Mouse (Mus musculus) layer of hippocampus, adult 6 months (tissue): Measurements from ENCODE around the gene Klhl25. TPM values are rescaled to one million over a fixed set of nuclear protein-coding genes. Genes with fewer than 3 reads are reported as not detected.

Experiments
- long read RNA-seq, 2 experiments: library from polyadenylated mRNA; unstranded; transcript quantifications; one replicate each; pipeline ENCODE4 v2.0.0; 2019 to 2020
- polyA plus RNA-seq: library from polyadenylated mRNA; unstranded; fragments of <200 nt; fragmentation: Nextera tagmentation; gene quantifications from 2 replicates; pipeline ENCODE4 v1.2.3, GENCODE M21; 2021

Klhl25 gene
- 5.7 and 6.1 TPM in 2 replicates for polyA plus RNA-seq
- long read RNA-seq, experiment 1, transcript Klhl25-202 (3 exons, 3,403 nt) = major isoform, 10 of 18 reads
- long read RNA-seq, experiment 1, partial matches to known transcripts = 2 of 18 reads
- long read RNA-seq, experiment 1, other reads (novel, unspliced or antisense) = 1 of 18 reads
- long read RNA-seq, experiment 2, transcript Klhl25-202 (3 exons, 3,403 nt) = major isoform, 44 of 75 reads
- long read RNA-seq, experiment 2, transcript Klhl25-201 (3 exons, 3,385 nt) = minor isoform, 17 of 75 reads
- long read RNA-seq, experiment 2, partial matches to known transcripts = 5 of 75 reads
- long read RNA-seq, experiment 2, other reads (novel, unspliced or antisense) = 8 of 75 reads

GRCm38 (mm10) chr7:75848115-75848775 is at the start of gene Klhl25:
Gene Klhl25, plus strand, starts transcription at chr7:75848310.

